Comparison of ENCODE assay signal across 24 mouse cellular contexts in genomic region chr12:46507829-46508228, GRCm38 (mm10).
A peak's percentile ranks its signal among the peaks of the same experiment; 100 is the strongest.
DNase-seq lines count a peak whose midpoint lies in the region; ATAC-seq and TF ChIP-seq lines count a peak whose summit lies in the region.
"Had no signal": no experiment of that assay in that cellular context is flagged by ENCODE, and none has a peak within 500 bp of the region (broad histone marks: within the 10 kb centered on the region; RNA-seq: fewer than 3 reads in every experiment).

No protein-coding gene starts in this region.

- intact Hi-C loops in heart, adult 2 months (cut with DNase I) = no loop called here

- DNase-seq in heart, adult 11 months = peak; percentile 64
- DNase-seq in heart, adult 2 months = no peak
- DNase-seq in lung, postnatal 4 days = no peak
- peak; percentile 21 for DNase-seq in lung, postnatal 0 days (ENCODE audit: low spot score)
- DNase-seq in lung, postnatal 10 days = no peak
- peak; percentile 38 for DNase-seq in skeletal muscle tissue, adult 2 months (ENCODE audit: low read depth, low spot score)
- DNase-seq: adrenal gland, adult 8-10 months; adrenal gland, postnatal 14 days; adrenal gland, postnatal 36 days; B cell, adult 2 months; cerebellum, adult 11-12 months; cerebellum, adult 2 months; cerebellum, adult 9-10 months; cerebellum, postnatal 10 days; cerebellum, postnatal 25 days had no signal

- ATAC-seq in lung, embryonic 15.5 days (ENCODE audit: borderline replicate concordance, extremely low read depth, low FRiP score, low TSS enrichment) = peak; percentile 59; the same call in 1 of the 2 replicates
- no peak for ATAC-seq in lung, postnatal 0 days
- ATAC-seq: activated CD4-positive, CD25-positive, alpha-beta regulatory T cell, adult 4 months; CD4-positive, CD25-positive, alpha-beta regulatory T cell, adult 4 months; forebrain, embryonic 13.5 days; Patski had no signal

- H3K9me3 ChIP-seq in lung, embryonic 15.5 days = no peaks in the 10 kb centered on the region
- no peaks in the 10 kb centered on the region for H3K9me3 ChIP-seq in lung, postnatal 0 days (ENCODE audit: low read length)
- H3K9me3 ChIP-seq: embryonic facial prominence, embryonic 10.5 days; embryonic facial prominence, embryonic 12.5 days; forebrain, embryonic 13.5 days had no signal

- no peak overlapping the region for H3K4me3 ChIP-seq in heart, adult 2 months
- H3K4me3 ChIP-seq in lung, embryonic 15.5 days = no peak overlapping the region
- no peak overlapping the region for H3K4me3 ChIP-seq in lung, postnatal 0 days (ENCODE audit: low read depth, low read length)
- H3K4me3 ChIP-seq: embryonic facial prominence, embryonic 10.5 days; embryonic facial prominence, embryonic 12.5 days; forebrain, embryonic 13.5 days had no signal

- H3K36me3 ChIP-seq in heart, adult 2 months (ENCODE audit: control insufficient read depth, insufficient read depth, low read length) = no peaks in the 10 kb centered on the region
- H3K36me3 ChIP-seq in lung, embryonic 15.5 days = no peaks in the 10 kb centered on the region
- H3K36me3 ChIP-seq in lung, postnatal 0 days (ENCODE audit: insufficient read depth, low read length) = no peaks in the 10 kb centered on the region
- H3K36me3 ChIP-seq: embryonic facial prominence, embryonic 10.5 days; embryonic facial prominence, embryonic 12.5 days; G1E had no signal

- no peak overlapping the region for H3K9ac ChIP-seq in heart, adult 2 months (ENCODE audit: low read depth, low read length)
- no peak overlapping the region for H3K9ac ChIP-seq in lung, embryonic 15.5 days
- no peak overlapping the region for H3K9ac ChIP-seq in lung, postnatal 0 days (replicated peaks; ENCODE audit: low read depth)
- H3K9ac ChIP-seq: embryonic facial prominence, embryonic 12.5 days; forebrain, embryonic 13.5 days had no signal

- 52% methylated on average over 3 of the region's 3 CpGs for WGBS in heart, adult 2 months
- WGBS in lung, embryonic 15.5 days = 34% methylated on average over 3 of the region's 3 CpGs
- 51% methylated on average over 3 of the region's 3 CpGs for WGBS in lung, postnatal 0 days

- no peak overlapping the region for H3K27ac ChIP-seq in heart, adult 2 months
- H3K27ac ChIP-seq in lung, embryonic 15.5 days = no peak overlapping the region
- no peak overlapping the region for H3K27ac ChIP-seq in lung, postnatal 0 days (ENCODE audit: low read length)
- H3K27ac ChIP-seq: embryonic facial prominence, embryonic 10.5 days; embryonic facial prominence, embryonic 12.5 days; forebrain, embryonic 13.5 days had no signal

- no peaks in the 10 kb centered on the region for H3K27me3 ChIP-seq in heart, adult 2 months (ENCODE audit: control insufficient read depth, insufficient read depth, low read length)
- H3K27me3 ChIP-seq in lung, embryonic 15.5 days = no peaks in the 10 kb centered on the region
- H3K27me3 ChIP-seq in lung, postnatal 0 days (replicated peaks; ENCODE audit: insufficient read depth, low read length) = no peaks in the 10 kb centered on the region
- H3K27me3 ChIP-seq: CH12.LX; embryonic facial prominence, embryonic 12.5 days; forebrain, embryonic 13.5 days; Patski had no signal

- no peak for TF ChIP-seq POLR2A in heart, adult 2 months (IDR thresholded peaks at IDR 0.05; ENCODE audit: insufficient read depth, low read depth, low read length)

- no peak overlapping the region for H3K4me2 ChIP-seq in lung, embryonic 15.5 days
- no peak overlapping the region for H3K4me2 ChIP-seq in lung, postnatal 0 days (replicated peaks; ENCODE audit: low read depth, low read length)
- H3K4me2 ChIP-seq: embryonic facial prominence, embryonic 12.5 days; forebrain, embryonic 13.5 days had no signal

- H3K79me2 ChIP-seq in heart, adult 2 months (replicated peaks; ENCODE audit: control insufficient read depth, insufficient read depth, low read length) = no peaks in the 10 kb centered on the region

- no peaks in the 10 kb centered on the region for H3K4me1 ChIP-seq in heart, adult 2 months (ENCODE audit: control insufficient read depth, insufficient read depth, low read length)
- H3K4me1 ChIP-seq in lung, embryonic 15.5 days = no peaks in the 10 kb centered on the region
- H3K4me1 ChIP-seq in lung, postnatal 0 days (ENCODE audit: insufficient read depth, low read depth, low read length) = no peaks in the 10 kb centered on the region
- H3K4me1 ChIP-seq: embryonic facial prominence, embryonic 10.5 days; embryonic facial prominence, embryonic 12.5 days; forebrain, embryonic 13.5 days had no signal

- no peak for TF ChIP-seq EP300 in heart, adult 2 months (IDR thresholded peaks at IDR 0.05; ENCODE audit: insufficient read depth, low read depth, low read length)
- TF ChIP-seq EP300 in lung, postnatal 0 days (IDR thresholded peaks at IDR 0.05) = no peak

- TF ChIP-seq CTCF in heart, adult 2 months (IDR thresholded peaks at IDR 0.05) = no peak
- TF ChIP-seq CTCF in lung, postnatal 0 days (IDR thresholded peaks at IDR 0.05) = no peak

Comparison
In these comparisons a context has a peak if more than half of its experiments do, and no peak if none do; other contexts are left out.
1. DNase-seq: peak in heart, adult 11 months (single experiment), lung, postnatal 0 days (single experiment) and skeletal muscle tissue, adult 2 months (single experiment); none in heart, adult 2 months (0 of 2), lung, postnatal 4 days (0 of 2) and lung, postnatal 10 days (single experiment).